11 mouse cellular contexts compared by ENCODE assay signal in genomic region chrX:113792264-113792663, GRCm38 (mm10).
DNase-seq lines count a peak whose midpoint lies in the region; ATAC-seq and TF ChIP-seq lines count a peak whose summit lies in the region.
"Had no signal": no experiment of that assay in that cellular context is flagged by ENCODE, and none has a peak within 500 bp of the region (broad histone marks: within the 10 kb centered on the region; RNA-seq: fewer than 3 reads in every experiment).

No protein-coding gene starts in this region.

- peak; percentile 56 for ATAC-seq in CD4-positive, CD25-positive, alpha-beta regulatory T cell, adult 4 months
- 0 out of 2 replicates have a peak, but pooled peaks have one; percentile 60 for ATAC-seq in common myeloid progenitor, adult 5-6 weeks (replicated peaks; ENCODE audit: low read depth, poor library complexity, severe bottlenecking)

- peak; percentile 5 to 14 for DNase-seq in cerebellum, postnatal 14 days
- DNase-seq in cerebellum, adult 11-12 months, result no peak
- DNase-seq in layer of hippocampus, adult 2 months (ENCODE audit: low spot score in 2 of 2), result no peak
- no peak for DNase-seq in layer of hippocampus, postnatal 14 days (ENCODE audit: low spot score in 2 of 2)
- no peak for DNase-seq in adrenal gland, adult 2 months
- DNase-seq in urinary bladder, adult 2 months (ENCODE audit: low spot score), result no peak
- DNase-seq: cerebellum, adult 11 months; lung, adult 2 months had no signal

- no peak overlapping the region for H3K27ac ChIP-seq in layer of hippocampus, adult 2 months
- H3K27ac ChIP-seq: hindbrain, embryonic 13.5 days had no signal

- H3K4me3 ChIP-seq in layer of hippocampus, adult 2 months, result no peak overlapping the region
- H3K4me3 ChIP-seq: hindbrain, embryonic 13.5 days had no signal

- peak; percentile 62 for TF ChIP-seq CTCF in layer of hippocampus, adult 2 months (conservative IDR thresholded peaks at IDR 0.05)

Comparison
In these comparisons a context has a peak if more than half of its experiments do, and no peak if none do; other contexts are left out.
1. DNase-seq: peak in cerebellum, postnatal 14 days (2 of 2); none in cerebellum, adult 11-12 months (single experiment), layer of hippocampus, adult 2 months (0 of 2), layer of hippocampus, postnatal 14 days (0 of 2), adrenal gland, adult 2 months (single experiment) and urinary bladder, adult 2 months (single experiment).